Mouse (Mus musculus) leukemia stem cell, adult 10-12 weeks (primary cell): ENCODE data around the gene Abcc1. TPM values are rescaled to one million over a fixed set of nuclear protein-coding genes. Genes with fewer than 3 reads are reported as not detected.

ENCODE experiments used
- polyA plus RNA-seq: library from polyadenylated mRNA; stranded (reverse); fragments of >175 nt; gene quantifications from 2 replicates; pipeline ENCODE4 v1.2.3, GENCODE M21; 2012; ENCODE audit warnings: low replicate concordance

The Abcc1 gene
- polyA plus RNA-seq = 1.6 and 3.3 TPM in 2 replicates

GRCm38 (mm10) chr16:14361362-14362098 is at the start of gene Abcc1:
Gene Abcc1, plus strand, starts transcription at chr16:14361558.

GRCm38 (mm10) chr16:14316884-14317876 is 44.2 kb upstream of the Abcc1 start, which contains the start of gene Fopnl:
Gene Fopnl, minus strand, starts transcription at chr16:14317405.

Other genes with a start within 250 kb of the Abcc1 start
- 7.6 and 34.0 TPM in 2 replicates for gene Nde1, start 198.3 kb upstream of the Abcc1 start, polyA plus RNA-seq
- gene Marf1, start 198.2 kb upstream of the Abcc1 start, polyA plus RNA-seq = 0.66 and 5.4 TPM in 2 replicates
- gene Myh11, start 70.2 kb upstream of the Abcc1 start, polyA plus RNA-seq = 0.11 and 0.25 TPM in 2 replicates
- 8.3 and 23.9 TPM in 2 replicates for gene Fopnl, start 44.2 kb upstream of the Abcc1 start, polyA plus RNA-seq
- gene A630010A05Rik, start 200.8 kb downstream of the Abcc1 start, polyA plus RNA-seq = not detected in 2 replicates